Mouse (Mus musculus) forebrain, embryonic 16.5 days (tissue): Measurements from ENCODE around the gene Hoxa5. TPM values are rescaled to one million over a fixed set of nuclear protein-coding genes. Genes with fewer than 3 reads are reported as not detected.

Experiments used
- ATAC-seq: fragments of 200-750 bp; cut with Nextera tagmentation; 2 replicates; pipeline ENCODE4 v1.8.0; 2017; ENCODE audit warnings: mild to moderate bottlenecking, moderate library complexity
- H3K27ac ChIP-seq: fragments of 300-500 bp; sonication (generic); 2 replicates; pipeline ENCODE4 v1.5.1; 2014; ENCODE audit warnings: low read length, control low read depth
- H3K27me3 ChIP-seq: fragments of 300-500 bp; sonication (generic); replicated peaks from 2 replicates; pipeline ENCODE4 v1.6.1; 2014; ENCODE audit warnings: low read length; ENCODE audit not compliant: control insufficient read depth, insufficient read depth
- H3K36me3 ChIP-seq: fragments of 300-500 bp; sonication (generic); 2 replicates; pipeline ENCODE4 v1.6.1; 2014; ENCODE audit not compliant: control insufficient read depth, insufficient read depth
- H3K4me1 ChIP-seq: fragments of 300-500 bp; sonication (generic); replicated peaks from 2 replicates; pipeline ENCODE4 v1.6.1; 2014; ENCODE audit warnings: low read length; ENCODE audit not compliant: control insufficient read depth, insufficient read depth
- H3K4me2 ChIP-seq: fragments of 300-500 bp; sonication (generic); 2 replicates; pipeline ENCODE4 v1.6.1; 2014; ENCODE audit warnings: mild to moderate bottlenecking, low read length, control low read depth
- H3K4me3 ChIP-seq: fragments of 300-500 bp; sonication (generic); replicated peaks from 2 replicates; pipeline ENCODE4 v1.5.1; 2014; ENCODE audit warnings: mild to moderate bottlenecking, low read length, control low read depth
- H3K9ac ChIP-seq: fragments of 300-500 bp; sonication (generic); replicated peaks from 2 replicates; pipeline ENCODE4 v1.6.1; 2014; ENCODE audit warnings: low read depth, low read length, control low read depth
- H3K9me3 ChIP-seq: fragments of 300-500 bp; sonication (generic); 2 replicates; pipeline ENCODE4 v1.6.1; 2016; ENCODE audit warnings: low read length; ENCODE audit not compliant: control insufficient read depth
- WGBS: fragments of 180-500 bp; shearing (Covaris S2); extraction: QIAGEN DNeasy Blood & Tissue Kit; methylation state at CpG from one replicate; pipeline ENCODE4 v1.1.7; 2014; 5-methylcytosine and 5-hydroxymethylcytosine counted together
- polyA plus RNA-seq: library from polyadenylated mRNA; unstranded; fragments of >200 nt; fragmentation: Nextera tagmentation; extraction: Ambion mirVana; gene quantifications from 2 replicates; pipeline ENCODE4 v1.2.1, GENCODE M21; 2015

The Hoxa5 gene
- polyA plus RNA-seq, 1 experiment from 2014 or later: not detected

- Histone ChIP-seq H3K4me3 (no peak overlapping the region), H3K4me2 (no peak overlapping the region)
Measured at GRCm38 (mm10) chr6:52209685-52210046, 5.3 kb upstream of the Hoxa5 start.

GRCm38 (mm10) chr6:52208868-52209684 lies 4.7 kb upstream of the Hoxa5 start:
- Histone ChIP-seq H3K4me2 (no peak overlapping the region), H3K9me3 (no peaks in the 10 kb centered on the region), H3K9ac (no peak overlapping the region), H3K27ac (no peak overlapping the region), H3K36me3 (no peaks in the 10 kb centered on the region), H3K4me3 (no peak overlapping the region), H3K27me3 (peaks cover 95% of the 10 kb centered on the region), H3K4me1 (peaks cover 6% of the 10 kb centered on the region; the same call in 1 of the 2 replicates)
- ATAC-seq: no peak
- WGBS: 3% methylated on average over 18 of the region's 18 CpGs

More at GRCm38 (mm10) chr6:52209685-52210046, 5.3 kb upstream of the Hoxa5 start:
- Histone ChIP-seq H3K36me3 (no peaks in the 10 kb centered on the region), H3K4me1 (0 out of 2 replicates have a peak, but pooled peaks cover 2% of the 10 kb centered on the region), H3K9me3 (no peaks in the 10 kb centered on the region), H3K9ac (no peak overlapping the region), H3K27me3 (peaks cover 95% of the 10 kb centered on the region), H3K27ac (no peak overlapping the region)
- 5% methylated on average over 12 of the region's 12 CpGs for WGBS
- ATAC-seq: no peak

GRCm38 (mm10) chr6:52208072-52208867 lies 3.9 kb upstream of the Hoxa5 start, which contains the start of gene Hoxa6:
Gene Hoxa6, minus strand, starts transcription at chr6:52208722.
- H3K4me1 ChIP-seq: peaks cover 10% of the 10 kb centered on the region
- no peak within 1 kb of the TSS for H3K9ac ChIP-seq
- 1% methylated on average over 47 of the region's 47 CpGs for WGBS
- H3K4me3 ChIP-seq: no peak within 1 kb of the TSS
- H3K27ac ChIP-seq: no peak within 1 kb of the TSS
- no peak for ATAC-seq
- no peak within 1 kb of the TSS for H3K4me2 ChIP-seq
- no peaks in the 10 kb centered on the region for H3K36me3 ChIP-seq
- no peaks in the 10 kb centered on the region for H3K9me3 ChIP-seq
- peaks cover 93% of the 10 kb centered on the region for H3K27me3 ChIP-seq

- Histone ChIP-seq H3K9me3 (no peaks in the 10 kb centered on the region), H3K27me3 (peaks cover 93% of the 10 kb centered on the region), H3K9ac (no peak overlapping the region), H3K4me2 (no peak overlapping the region), H3K27ac (no peak overlapping the region), H3K36me3 (no peaks in the 10 kb centered on the region), H3K4me3 (no peak overlapping the region), H3K4me1 (peaks cover 10% of the 10 kb centered on the region)
- ATAC-seq: no peak
Measured at GRCm38 (mm10) chr6:52207684-52207976, 3.2 kb upstream of the Hoxa5 start.

GRCm38 (mm10) chr6:52206882-52207683 lies 2.7 kb upstream of the Hoxa5 start:
- WGBS: 4% methylated on average over 4 of the region's 4 CpGs
- Histone ChIP-seq H3K4me3 (no peak overlapping the region), H3K9me3 (no peaks in the 10 kb centered on the region), H3K9ac (no peak overlapping the region), H3K4me1 (peaks cover 10% of the 10 kb centered on the region), H3K4me2 (no peak overlapping the region), H3K27ac (no peak overlapping the region), H3K27me3 (peaks cover 93% of the 10 kb centered on the region), H3K36me3 (no peaks in the 10 kb centered on the region)
- ATAC-seq: no peak

GRCm38 (mm10) chr6:52205638-52206621 lies 1.5 kb upstream of the Hoxa5 start:
- WGBS: under 1% methylated on average over 55 of the region's 55 CpGs
- H3K27ac ChIP-seq: no peak overlapping the region
- peaks cover 93% of the 10 kb centered on the region for H3K27me3 ChIP-seq
- peaks cover 8% of the 10 kb centered on the region for H3K4me1 ChIP-seq
- no peak overlapping the region for H3K4me2 ChIP-seq
- no peaks in the 10 kb centered on the region for H3K9me3 ChIP-seq
- H3K4me3 ChIP-seq: no peak overlapping the region
- no peak for ATAC-seq
- no peaks in the 10 kb centered on the region for H3K36me3 ChIP-seq
- H3K9ac ChIP-seq: no peak overlapping the region

GRCm38 (mm10) chr6:52205221-52205620 lies 834 bp upstream of the Hoxa5 start:
- Histone ChIP-seq H3K27me3 (peaks cover 94% of the 10 kb centered on the region), H3K27ac (no peak overlapping the region), H3K4me1 (peaks cover 8% of the 10 kb centered on the region), H3K9ac (no peak overlapping the region), H3K9me3 (no peaks in the 10 kb centered on the region), H3K36me3 (no peaks in the 10 kb centered on the region), H3K4me2 (no peak overlapping the region), H3K4me3 (no peak overlapping the region)
- WGBS: 5% methylated on average over 14 of the region's 14 CpGs
- no peak for ATAC-seq

- Histone ChIP-seq H3K36me3 (no peaks in the 10 kb centered on the region), H3K27ac (no peak overlapping the region), H3K27me3 (peaks cover 94% of the 10 kb centered on the region), H3K4me2 (no peak overlapping the region), H3K4me3 (0 out of 2 replicates have a peak overlapping the region, but pooled peaks have one; percentile 5), H3K4me1 (peaks cover 8% of the 10 kb centered on the region), H3K9me3 (no peaks in the 10 kb centered on the region), H3K9ac (no peak overlapping the region)
- ATAC-seq: no peak; the same call in 1 of the 2 replicates
- WGBS: 1% methylated on average over 45 of the region's 46 CpGs
Measured at GRCm38 (mm10) chr6:52203371-52204049, 877 bp downstream of the Hoxa5 start.
